Mouse (Mus musculus) cerebellum, adult 2 months (tissue): Measurements from ENCODE around the gene Tent4b. TPM values are rescaled to one million over a fixed set of nuclear protein-coding genes. Genes with fewer than 3 reads are reported as not detected.

ENCODE experiments used
- DNase-seq, 2 experiments: peaks; one replicate each; pipeline ENCODE4 v3.0.0; 2021
- H3K27ac ChIP-seq: fragments of 200-500 bp; 2 replicates; pipeline ENCODE4 v1.5.1; 2012; ENCODE audit warnings: low read length, control low read depth, inconsistent platforms; ENCODE audit not compliant: insufficient read depth
- H3K27me3 ChIP-seq: fragments of 200-500 bp; 2 replicates; pipeline ENCODE4 v1.6.1; 2012; ENCODE audit warnings: inconsistent platforms, mild to moderate bottlenecking, low read length, moderate library complexity; ENCODE audit not compliant: control insufficient read depth, insufficient read depth
- H3K4me1 ChIP-seq: fragments of 200-500 bp; 2 replicates; pipeline ENCODE4 v1.6.1; 2011; ENCODE audit warnings: low read length; ENCODE audit not compliant: control insufficient read depth, insufficient read depth
- H3K4me3 ChIP-seq: fragments of 200-500 bp; replicated peaks from 2 replicates; pipeline ENCODE3; 2011; ENCODE audit warnings: mild to moderate bottlenecking, low read depth, low read length, control low read depth; ENCODE audit not compliant: insufficient read depth
- CTCF ChIP-seq: fragments of 200-500 bp; IDR thresholded peaks from 2 replicates; pipeline ENCODE4 v1.5.1; 2011; ENCODE audit warnings: low read depth, mild to moderate bottlenecking, control low read depth, low read length, moderate library complexity, borderline replicate concordance; ENCODE audit not compliant: insufficient read depth
- POLR2A ChIP-seq: fragments of 200-500 bp; IDR thresholded peaks from 2 replicates; pipeline ENCODE4 v1.6.1; 2011; ENCODE audit warnings: low read length, control low read depth, borderline replicate concordance; ENCODE audit not compliant: insufficient read depth
- WGBS: fragments of 180-500 bp; shearing (Covaris S2); methylation state at CpG from one replicate; pipeline ENCODE4 v1.1.7; 2018; 5-methylcytosine and 5-hydroxymethylcytosine counted together
- polyA plus RNA-seq: library from polyadenylated mRNA; depleted of rRNA; stranded (reverse); fragments of >200 nt; gene quantifications from 2 replicates; pipeline ENCODE4 v1.2.3, GENCODE M21; 2012

Gene Tent4b
- polyA plus RNA-seq, 1 experiment, result 27.8 TPM

DNA sequence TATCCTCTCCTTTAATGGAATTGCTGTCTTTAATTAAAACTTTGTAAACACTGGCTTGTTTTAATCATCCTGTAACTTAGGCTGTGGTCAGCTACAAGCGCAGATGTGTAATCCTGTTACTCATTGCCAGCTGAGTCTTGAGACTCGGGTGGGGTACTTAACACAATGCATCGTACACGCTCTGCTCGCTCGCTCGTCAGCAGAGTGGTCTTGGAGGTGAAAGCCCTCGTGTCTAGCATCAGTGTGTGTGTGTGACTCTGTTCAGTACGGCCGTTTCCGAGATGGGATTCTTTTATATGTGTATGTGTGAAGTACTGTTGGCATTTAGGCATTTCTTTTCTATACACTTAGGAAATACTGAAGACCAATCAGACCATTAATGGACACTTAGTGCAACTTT is 59.5 kb downstream of the Tent4b start:
- no peak for TF ChIP-seq POLR2A
- TF ChIP-seq CTCF, result no peak
- Histone ChIP-seq H3K27ac (no peak overlapping the region), H3K4me1 (no peaks in the 10 kb centered on the region), H3K27me3 (no peaks in the 10 kb centered on the region), H3K4me3 (no peak overlapping the region)
- no peak for DNase-seq
- 57% methylated on average over 11 of the region's 11 CpGs for WGBS

DNA sequence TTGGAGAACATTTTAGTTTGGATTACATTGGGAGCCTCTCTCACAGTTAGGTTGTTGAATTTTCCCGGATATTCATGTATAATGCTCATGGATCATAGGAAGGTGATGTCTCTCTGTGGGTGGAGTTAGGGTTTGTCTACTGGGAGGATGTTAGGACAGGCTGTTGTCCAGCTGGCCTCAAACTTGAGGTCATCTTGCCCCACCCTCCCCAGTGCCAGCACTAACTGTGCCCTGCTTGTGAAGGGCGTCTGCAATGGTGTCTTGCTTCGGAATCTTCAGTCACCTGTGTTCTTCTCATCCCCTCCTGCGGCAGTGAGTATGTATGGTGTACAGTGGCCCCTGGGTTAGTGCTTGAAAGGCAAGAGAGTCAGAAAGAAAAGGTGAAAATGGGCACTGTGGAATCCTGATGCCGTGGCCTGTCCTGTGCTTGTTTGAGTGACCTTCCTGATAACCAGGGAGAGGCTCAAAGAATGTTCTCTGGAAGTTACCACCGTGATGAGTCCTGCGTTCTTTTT is 61.5 kb downstream of the Tent4b start:
- Histone ChIP-seq H3K27me3 (no peaks in the 10 kb centered on the region), H3K4me3 (no peak overlapping the region), H3K4me1 (no peaks in the 10 kb centered on the region), H3K27ac (no peak overlapping the region)
- no peak for DNase-seq
- WGBS, result 85% methylated on average over 7 of the region's 7 CpGs
- TF ChIP-seq CTCF (no peak), POLR2A (no peak)

DNA sequence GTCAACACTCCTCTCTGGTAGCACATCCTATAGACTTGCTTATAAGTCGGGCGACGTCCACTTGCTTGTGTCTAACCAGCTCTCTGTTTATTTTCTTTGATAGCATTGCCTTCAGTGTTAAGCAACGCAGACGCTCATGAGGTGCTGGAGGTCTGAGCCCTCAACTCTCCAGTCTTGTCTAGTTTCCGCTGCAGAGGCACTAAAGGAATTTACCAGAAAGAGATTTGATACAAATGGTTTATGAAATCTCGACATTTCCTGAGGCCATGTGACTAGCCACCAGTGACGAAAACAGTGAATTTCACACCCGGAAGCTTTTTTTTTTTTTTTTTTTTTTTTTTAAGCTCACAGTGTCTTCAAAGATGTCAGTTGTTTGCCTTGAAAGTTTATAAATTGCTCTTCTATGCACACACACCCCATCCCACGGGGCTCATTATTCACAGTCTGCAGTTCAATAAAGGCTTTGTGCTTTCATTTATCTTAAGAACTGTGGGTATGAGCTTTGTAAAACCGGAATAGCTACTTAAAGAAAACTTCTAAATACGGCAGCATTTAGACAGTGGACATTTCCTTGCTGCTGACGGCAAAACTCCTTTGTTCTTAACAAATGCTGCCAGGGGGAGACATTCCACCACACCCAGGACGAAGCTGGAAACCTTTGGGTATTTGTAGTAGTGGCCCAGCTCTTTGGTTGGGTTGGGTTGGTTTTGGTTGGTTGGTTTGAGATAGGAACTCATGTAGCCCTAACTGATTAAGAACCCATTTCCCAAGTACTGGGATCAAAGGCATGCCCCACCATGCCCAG is 64.0 kb downstream of the Tent4b start:
- no peaks in the 10 kb centered on the region for H3K27me3 ChIP-seq
- WGBS, result 75% methylated on average over 14 of the region's 14 CpGs
- no peak for DNase-seq
- TF ChIP-seq CTCF (no peak), POLR2A (no peak)
- H3K4me3 ChIP-seq, result no peak overlapping the region
- no peaks in the 10 kb centered on the region for H3K4me1 ChIP-seq
- no peak overlapping the region for H3K27ac ChIP-seq

DNA sequence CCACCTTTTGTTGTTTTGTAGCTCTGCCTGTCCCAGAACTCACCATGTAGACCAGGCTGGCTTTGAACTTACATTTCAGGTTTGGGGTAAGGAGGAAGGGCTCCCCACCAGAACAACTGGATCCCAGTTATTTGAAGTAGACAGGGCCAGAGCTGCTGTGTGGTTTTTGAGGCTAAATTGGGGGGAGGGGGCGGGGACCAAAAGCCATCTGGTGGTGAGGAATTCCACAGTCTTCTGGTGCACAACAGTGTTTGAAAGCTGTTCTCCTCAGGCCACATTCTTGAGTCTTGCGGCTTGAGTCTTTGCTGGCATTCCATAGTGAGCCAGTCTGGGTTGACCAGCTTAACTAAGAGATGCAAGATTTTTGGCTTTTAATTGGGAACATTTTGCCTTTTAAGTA is 66.5 kb downstream of the Tent4b start:
- WGBS, result 17% methylated on average over 2 of the region's 2 CpGs
- H3K4me1 ChIP-seq, result no peaks in the 10 kb centered on the region
- no peak overlapping the region for H3K4me3 ChIP-seq
- no peak for DNase-seq
- H3K27me3 ChIP-seq, result no peaks in the 10 kb centered on the region
- TF ChIP-seq CTCF (no peak), POLR2A (no peak)
- no peak overlapping the region for H3K27ac ChIP-seq

DNA sequence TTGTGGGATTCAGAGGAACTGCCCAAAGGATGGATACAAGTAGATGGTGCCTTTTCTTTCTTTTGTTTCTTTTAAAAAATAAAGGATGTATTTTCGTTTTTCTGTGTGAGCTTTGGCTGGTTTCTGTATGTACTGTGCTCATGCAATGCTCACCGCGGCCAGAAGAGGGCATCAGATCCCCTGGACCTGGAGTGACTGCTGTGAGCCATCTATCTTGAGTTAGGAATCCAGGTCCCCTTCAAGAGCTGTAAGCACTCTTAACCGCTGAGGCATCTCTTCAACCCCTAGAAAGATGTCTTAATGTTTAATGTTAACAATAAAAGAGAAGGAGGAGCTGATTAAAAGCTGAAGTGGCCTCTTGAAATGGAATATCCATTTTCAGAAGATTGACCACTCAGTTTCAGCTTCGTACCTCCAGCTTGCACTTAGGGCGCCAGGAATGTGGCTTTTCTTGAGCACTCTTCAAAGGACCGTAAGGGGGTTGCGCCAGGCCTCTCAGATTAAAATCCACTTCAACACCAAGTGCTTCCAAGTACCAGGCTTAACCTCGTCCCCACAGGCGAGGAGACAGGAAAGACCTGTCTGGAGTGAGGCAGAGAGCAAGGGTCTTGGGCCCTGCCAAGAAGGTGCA is 67.3 kb downstream of the Tent4b start:
- 53% methylated on average over 10 of the region's 10 CpGs for whole genome bisulfite sequencing
- no peak overlapping the region for H3K4me3 ChIP-seq

DNA sequence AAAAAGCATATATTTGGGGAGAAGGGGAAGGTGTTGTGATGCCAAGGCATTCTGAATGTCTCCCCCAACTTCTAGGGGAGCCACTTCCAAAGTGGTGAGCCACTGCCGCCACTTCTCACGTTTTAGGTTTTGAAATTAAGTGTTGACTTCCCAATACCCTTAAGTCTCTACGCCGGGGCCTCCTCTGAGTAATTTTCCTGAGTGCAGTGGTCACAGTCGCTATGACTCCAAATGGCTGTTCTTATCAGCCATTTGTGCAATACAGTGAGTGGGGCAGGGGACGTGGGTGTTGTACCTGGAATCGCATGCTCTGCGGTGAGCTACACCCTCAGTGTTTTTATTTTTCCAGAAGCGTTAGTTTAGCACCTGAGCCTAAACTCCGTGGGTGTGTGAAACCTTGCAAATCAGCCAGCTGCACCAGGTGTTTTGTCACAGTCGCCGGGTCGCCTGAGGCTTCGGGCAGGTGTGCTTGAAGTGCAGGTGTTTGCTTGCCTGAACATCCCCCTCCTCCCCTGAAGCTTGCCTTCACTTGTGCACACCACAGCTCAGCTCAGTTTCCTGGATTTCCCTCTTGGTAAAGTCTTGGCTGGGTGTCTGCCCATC is 67.9 kb downstream of the Tent4b start:
- Histone ChIP-seq H3K4me1 (no peaks in the 10 kb centered on the region), H3K4me3 (no peak overlapping the region), H3K27ac (no peak overlapping the region), H3K27me3 (no peaks in the 10 kb centered on the region)
- no peak for DNase-seq
- TF ChIP-seq POLR2A (no peak), CTCF (no peak)
- 88% methylated on average over 14 of the region's 14 CpGs for WGBS

More for the DNA sequence above, 67.3 kb downstream of the Tent4b start:
- Histone ChIP-seq H3K27me3 (no peaks in the 10 kb centered on the region), H3K4me1 (no peaks in the 10 kb centered on the region), H3K27ac (no peak overlapping the region)
- DNase-seq, result peak; percentile 65 to 82
- TF ChIP-seq POLR2A (no peak), CTCF (peak; percentile 90)

DNA sequence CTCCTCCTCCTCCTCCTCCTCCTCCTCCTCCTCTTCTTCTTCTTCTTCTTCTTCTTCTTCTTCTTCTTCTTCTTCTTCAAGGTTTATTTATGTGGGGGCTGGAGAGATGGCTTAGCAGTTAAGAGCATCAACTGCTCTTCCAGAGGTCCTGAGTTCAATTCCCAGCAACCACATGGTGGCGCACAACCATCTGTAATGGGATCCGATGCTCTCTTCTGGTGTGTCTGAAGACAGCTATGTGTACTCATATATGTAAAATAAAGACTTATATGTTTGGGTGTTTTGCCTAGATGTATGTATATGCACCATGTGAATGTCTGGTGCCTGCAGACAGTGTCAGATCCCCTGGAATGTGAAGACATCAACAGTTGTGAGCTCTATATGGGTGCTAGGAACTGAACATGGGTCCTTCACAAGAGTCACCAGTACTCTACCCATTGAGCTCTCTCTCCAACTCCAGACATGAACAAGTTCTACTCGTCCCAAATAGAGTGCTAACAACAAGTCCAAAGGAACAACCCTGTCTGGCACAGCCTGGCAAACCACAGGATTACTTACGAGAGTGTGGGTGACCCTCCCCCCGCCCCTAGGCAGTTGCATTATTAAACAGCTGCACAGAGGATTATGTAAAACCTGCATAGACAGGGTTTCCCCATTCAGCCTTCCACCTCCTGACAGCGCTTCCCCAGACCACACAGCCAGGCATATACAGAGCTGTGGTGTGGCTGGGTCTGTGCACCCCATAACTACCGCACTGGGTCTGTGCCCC is 70.3 kb downstream of the Tent4b start:
- H3K4me3 ChIP-seq, result no peak overlapping the region
- no peak for DNase-seq
- H3K4me1 ChIP-seq, result no peaks in the 10 kb centered on the region
- WGBS, result 66% methylated on average over 7 of the region's 7 CpGs
- TF ChIP-seq POLR2A (no peak), CTCF (no peak)
- no peaks in the 10 kb centered on the region for H3K27me3 ChIP-seq
- H3K27ac ChIP-seq, result no peak overlapping the region

DNA sequence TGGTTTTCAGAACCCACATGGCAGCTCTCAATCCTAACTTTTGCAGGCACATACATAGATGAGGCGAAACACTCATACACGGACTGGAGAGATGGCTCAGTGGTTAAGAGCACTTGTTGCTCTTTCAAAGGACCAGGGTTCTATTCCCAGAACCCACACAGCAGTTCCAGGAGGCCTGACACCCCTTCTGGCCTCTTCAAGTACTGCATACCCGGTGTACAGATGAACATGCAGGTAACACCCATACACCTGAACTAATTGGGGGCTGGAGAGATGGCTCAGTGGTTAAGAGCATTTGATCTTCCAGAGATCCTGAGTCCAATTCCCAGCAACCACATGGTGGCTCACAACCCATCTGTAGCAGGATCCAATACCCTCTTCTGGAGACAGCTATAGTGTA is 71.1 kb downstream of the Tent4b start:
- WGBS, result 78% methylated on average over 3 of the region's 3 CpGs
- Histone ChIP-seq H3K4me3 (no peak overlapping the region), H3K27me3 (no peaks in the 10 kb centered on the region), H3K27ac (no peak overlapping the region), H3K4me1 (no peaks in the 10 kb centered on the region)
- no peak for DNase-seq
- TF ChIP-seq CTCF (no peak), POLR2A (no peak)
